Mouse (Mus musculus) heart, embryonic 16.5 days (tissue): ENCODE data around the gene Olfr1174-ps. TPM values are rescaled to one million over a fixed set of nuclear protein-coding genes. Genes with fewer than 3 reads are reported as not detected.

ENCODE experiments used
- ATAC-seq: fragments of 200-750 bp; cut with Nextera tagmentation; replicated peaks from 2 replicates; pipeline ENCODE4 v1.8.0; 2017; ENCODE audit warnings: moderate number of reproducible peaks; ENCODE audit not compliant: insufficient read depth, low FRiP score; ENCODE audit errors: extremely low read depth
- H3K27ac ChIP-seq: fragments of 300-500 bp; sonication (generic); 2 replicates; pipeline ENCODE4 v1.5.1; 2014; ENCODE audit warnings: mild to moderate bottlenecking, low read length, control low read depth, moderate library complexity
- H3K27me3 ChIP-seq: fragments of 300-500 bp; sonication (generic); 2 replicates; pipeline ENCODE4 v1.6.1; 2014; ENCODE audit warnings: low read length, mixed read lengths; ENCODE audit not compliant: control insufficient read depth, insufficient read depth
- H3K36me3 ChIP-seq: fragments of 300-500 bp; sonication (generic); 2 replicates; pipeline ENCODE4 v1.6.1; 2014; ENCODE audit not compliant: control insufficient read depth, insufficient read depth
- H3K4me1 ChIP-seq: fragments of 300-500 bp; sonication (generic); 2 replicates; pipeline ENCODE4 v1.6.1; 2014; ENCODE audit warnings: low read length, mixed read lengths; ENCODE audit not compliant: control insufficient read depth, insufficient read depth
- H3K4me2 ChIP-seq: fragments of 300-500 bp; sonication (generic); 2 replicates; pipeline ENCODE4 v1.6.1; 2014; ENCODE audit warnings: low read depth, mild to moderate bottlenecking, control low read depth, low read length
- H3K4me3 ChIP-seq: fragments of 300-500 bp; sonication (generic); 2 replicates; pipeline ENCODE4 v1.5.1; 2014; ENCODE audit warnings: mild to moderate bottlenecking, control low read depth, low read length
- H3K9ac ChIP-seq: fragments of 300-500 bp; sonication (generic); 2 replicates; pipeline ENCODE4 v1.6.1; 2014; ENCODE audit warnings: low read length, control low read depth
- H3K9me3 ChIP-seq: fragments of 300-500 bp; sonication (generic); replicated peaks from 2 replicates; pipeline ENCODE4 v1.6.1; 2016; ENCODE audit warnings: low read length; ENCODE audit not compliant: control insufficient read depth
- WGBS: fragments of 180-500 bp; shearing (Covaris S2); extraction: QIAGEN DNeasy Blood & Tissue Kit; methylation state at CpG from one replicate; pipeline ENCODE4 v1.1.7; 2014; 5-methylcytosine and 5-hydroxymethylcytosine counted together
- polyA plus RNA-seq: library from polyadenylated mRNA; unstranded; fragments of >200 nt; fragmentation: Nextera tagmentation; extraction: Ambion mirVana; gene quantifications from 2 replicates; pipeline ENCODE4 v1.2.1, GENCODE M21; 2015

The Olfr1174-ps gene
- polyA plus RNA-seq: not detected in 2 replicates

- no peak for ATAC-seq
- WGBS: 82% methylated on average over 4 of the region's 4 CpGs
Observed at GRCm38 (mm10) chr2:88315035-88315434, at the start of gene Olfr1174-ps. Gene Olfr1174-ps, minus strand, starts transcription at chr2:88315135.

GRCm38 (mm10) chr2:88356304-88356703 is 41.4 kb upstream of the Olfr1174-ps start:
- Histone ChIP-seq H3K9me3 (no peaks in the 10 kb centered on the region), H3K9ac (no peak overlapping the region), H3K4me3 (no peak overlapping the region), H3K36me3 (no peaks in the 10 kb centered on the region), H3K4me2 (no peak overlapping the region), H3K4me1 (no peaks in the 10 kb centered on the region), H3K27me3 (no peaks in the 10 kb centered on the region), H3K27ac (no peak overlapping the region)
- WGBS: 3% methylated on average over 2 of the region's 2 CpGs
- ATAC-seq: no peak

More at GRCm38 (mm10) chr2:88315035-88315434, at the start of gene Olfr1174-ps:
- Histone ChIP-seq H3K36me3 (no peaks in the 10 kb centered on the region), H3K4me3 (no peak within 1 kb of the TSS), H3K4me1 (no peaks in the 10 kb centered on the region), H3K9ac (no peak within 1 kb of the TSS), H3K27me3 (no peaks in the 10 kb centered on the region), H3K9me3 (no peaks in the 10 kb centered on the region), H3K27ac (no peak within 1 kb of the TSS), H3K4me2 (no peak within 1 kb of the TSS)

DNA sequence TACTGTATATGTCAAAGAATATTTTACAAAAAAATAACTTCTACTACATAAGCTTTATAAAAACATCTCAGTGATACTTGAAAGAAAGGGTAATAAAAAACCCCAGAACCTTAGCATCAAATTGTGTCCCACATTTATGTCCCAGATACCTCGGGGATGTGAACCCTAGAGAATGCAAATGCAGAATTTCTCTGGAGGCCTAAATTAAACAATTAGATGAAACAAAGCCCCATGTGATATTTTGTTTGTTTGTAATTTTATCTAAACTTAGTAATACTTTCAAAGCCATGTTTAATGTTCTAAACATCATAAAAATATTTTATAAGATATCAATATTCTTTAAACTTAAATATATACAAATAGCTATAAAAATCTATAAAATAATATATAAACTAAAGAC is 31.5 kb upstream of the Olfr1174-ps start, which contains the start of gene Olfr1177-ps:
Gene Olfr1177-ps, minus strand, starts transcription at position 101 of the 400 bp plus-strand sequence.
- WGBS: 55% methylated on average over 1 of the region's 1 CpGs
- Histone ChIP-seq H3K9me3 (no peaks in the 10 kb centered on the region), H3K9ac (no peak within 1 kb of the TSS), H3K36me3 (no peaks in the 10 kb centered on the region), H3K4me2 (no peak within 1 kb of the TSS), H3K27me3 (no peaks in the 10 kb centered on the region), H3K4me3 (no peak within 1 kb of the TSS), H3K27ac (no peak within 1 kb of the TSS), H3K4me1 (no peaks in the 10 kb centered on the region)
- no peak for ATAC-seq

GRCm38 (mm10) chr2:88336421-88336820 is 21.5 kb upstream of the Olfr1174-ps start, which contains the start of gene Olfr1176:
Gene Olfr1176, plus strand, starts transcription at chr2:88336721.
- H3K4me3 ChIP-seq: no peak within 1 kb of the TSS
- no peaks in the 10 kb centered on the region for H3K36me3 ChIP-seq
- H3K9ac ChIP-seq: no peak within 1 kb of the TSS
- H3K4me1 ChIP-seq: no peaks in the 10 kb centered on the region
- H3K27me3 ChIP-seq: no peaks in the 10 kb centered on the region
- 60% methylated on average over 1 of the region's 1 CpGs for WGBS
- no peak within 1 kb of the TSS for H3K4me2 ChIP-seq
- ATAC-seq: no peak
- H3K9me3 ChIP-seq: no peaks in the 10 kb centered on the region
- H3K27ac ChIP-seq: no peak within 1 kb of the TSS

DNA sequence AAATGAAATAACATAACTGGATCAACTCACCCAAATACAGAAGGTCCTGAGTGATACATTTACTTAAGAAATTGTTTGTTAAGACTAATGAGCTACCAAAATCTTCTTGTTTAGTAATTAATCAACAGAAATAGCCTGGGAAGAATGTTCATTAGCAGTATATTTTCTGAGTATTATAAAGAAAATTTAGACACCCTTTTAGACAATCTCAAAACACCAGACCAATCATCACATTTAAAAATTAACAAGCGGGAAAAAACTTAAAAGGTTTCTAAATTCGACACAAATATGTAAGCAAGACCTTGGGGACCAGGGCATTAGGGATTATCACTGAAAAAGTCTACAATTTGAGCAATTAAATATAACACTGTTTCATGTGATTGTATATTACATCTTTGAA is 12.2 kb upstream of the Olfr1174-ps start, which contains the start of gene Olfr1175-ps:
Gene Olfr1175-ps, minus strand, starts transcription at position 101 of the 400 bp plus-strand sequence.
- 71% methylated on average over 2 of the region's 2 CpGs for WGBS
- ATAC-seq: no peak
- Histone ChIP-seq H3K27me3 (no peaks in the 10 kb centered on the region), H3K9me3 (no peaks in the 10 kb centered on the region), H3K4me3 (no peak within 1 kb of the TSS), H3K4me2 (no peak within 1 kb of the TSS), H3K36me3 (no peaks in the 10 kb centered on the region), H3K27ac (no peak within 1 kb of the TSS), H3K9ac (no peak within 1 kb of the TSS), H3K4me1 (no peaks in the 10 kb centered on the region)

DNA sequence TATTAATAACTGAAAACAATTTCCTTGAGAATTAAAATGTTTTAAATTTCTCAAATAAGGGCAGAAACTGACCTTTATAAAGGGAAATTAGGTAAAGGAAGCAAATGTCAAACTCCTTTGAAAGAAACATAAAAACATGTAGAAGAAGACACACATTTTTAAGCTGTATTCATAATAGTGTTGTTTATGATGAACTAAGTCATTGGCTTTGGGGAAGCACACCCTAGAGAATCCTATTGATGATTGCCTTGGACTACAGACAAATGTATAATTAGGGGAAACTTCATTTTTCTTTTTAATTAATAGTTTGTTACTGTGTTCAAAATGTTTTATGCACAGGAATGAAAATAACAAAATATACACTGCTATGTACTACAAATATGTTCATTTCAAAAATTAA is 35.2 kb downstream of the Olfr1174-ps start, which contains the start of gene Olfr1173:
Gene Olfr1173, minus strand, starts transcription at position 101 of the 400 bp plus-strand sequence.
- Histone ChIP-seq H3K36me3 (no peaks in the 10 kb centered on the region), H3K9me3 (no peaks in the 10 kb centered on the region), H3K9ac (no peak within 1 kb of the TSS), H3K4me3 (no peak within 1 kb of the TSS), H3K27ac (no peak within 1 kb of the TSS), H3K27me3 (no peaks in the 10 kb centered on the region), H3K4me2 (no peak within 1 kb of the TSS), H3K4me1 (no peaks in the 10 kb centered on the region)
- ATAC-seq: no peak

Other genes starting within 250 kb of the Olfr1174-ps start
- not detected in 2 replicates for gene Olfr1163, start 243.3 kb downstream of the Olfr1174-ps start, polyA plus RNA-seq
- not detected in 2 replicates for gene Olfr1164, start 221.2 kb downstream of the Olfr1174-ps start, polyA plus RNA-seq
- not detected in 2 replicates for gene Olfr1166, start 186.9 kb downstream of the Olfr1174-ps start, polyA plus RNA-seq
- not detected in 2 replicates for gene Olfr1167, start 159.9 kb downstream of the Olfr1174-ps start, polyA plus RNA-seq
- gene Olfr1168, start 133.3 kb downstream of the Olfr1174-ps start, polyA plus RNA-seq: not detected in 2 replicates
- gene Olfr1170, start 86.8 kb downstream of the Olfr1174-ps start, polyA plus RNA-seq: not detected in 2 replicates
- 0.03 TPM in 1 of 2 replicates, not detected in the other for gene Olfr1173, start 35.3 kb downstream of the Olfr1174-ps start, polyA plus RNA-seq
- not detected in 2 replicates for gene Olfr1175-ps, start 12.1 kb upstream of the Olfr1174-ps start, polyA plus RNA-seq
- not detected in 2 replicates for gene Olfr1176, start 21.6 kb upstream of the Olfr1174-ps start, polyA plus RNA-seq
- gene Olfr1177-ps, start 31.4 kb upstream of the Olfr1174-ps start, polyA plus RNA-seq: not detected in 2 replicates
- gene Olfr1178, start 71.9 kb upstream of the Olfr1174-ps start, polyA plus RNA-seq: not detected in 2 replicates
- gene Olfr1179, start 91.3 kb upstream of the Olfr1174-ps start, polyA plus RNA-seq: not detected in 2 replicates
- not detected in 2 replicates for gene Olfr1180, start 104.0 kb upstream of the Olfr1174-ps start, polyA plus RNA-seq
- not detected in 2 replicates for gene Olfr1181, start 111.0 kb upstream of the Olfr1174-ps start, polyA plus RNA-seq
- gene Gm13757, start 134.0 kb upstream of the Olfr1174-ps start, polyA plus RNA-seq: not detected in 2 replicates
- not detected in 2 replicates for gene Olfr1183, start 139.7 kb upstream of the Olfr1174-ps start, polyA plus RNA-seq
- not detected in 2 replicates for gene Olfr1184, start 168.5 kb upstream of the Olfr1174-ps start, polyA plus RNA-seq
- gene Olfr1185-ps1, start 178.2 kb upstream of the Olfr1174-ps start, polyA plus RNA-seq: not detected in 2 replicates
- gene Olfr1186, start 203.4 kb upstream of the Olfr1174-ps start, polyA plus RNA-seq: not detected in 2 replicates
- not detected in 2 replicates for gene Olfr1188, start 241.8 kb upstream of the Olfr1174-ps start, polyA plus RNA-seq